Mouse (Mus musculus) layer of hippocampus, adult 11-12 months (tissue): ENCODE measurements at regions not wholly inside any gene's neighbourhood (a gene's known extent, or its start where the extent isn't known, plus 50 kb on each side); places are given as distances from the start of the nearest gene placed in this dataset.

Source experiments
- DNase-seq: peaks from one replicate; pipeline ENCODE4 v3.0.0; 2022; ENCODE audit warnings: low spot score

DNA sequence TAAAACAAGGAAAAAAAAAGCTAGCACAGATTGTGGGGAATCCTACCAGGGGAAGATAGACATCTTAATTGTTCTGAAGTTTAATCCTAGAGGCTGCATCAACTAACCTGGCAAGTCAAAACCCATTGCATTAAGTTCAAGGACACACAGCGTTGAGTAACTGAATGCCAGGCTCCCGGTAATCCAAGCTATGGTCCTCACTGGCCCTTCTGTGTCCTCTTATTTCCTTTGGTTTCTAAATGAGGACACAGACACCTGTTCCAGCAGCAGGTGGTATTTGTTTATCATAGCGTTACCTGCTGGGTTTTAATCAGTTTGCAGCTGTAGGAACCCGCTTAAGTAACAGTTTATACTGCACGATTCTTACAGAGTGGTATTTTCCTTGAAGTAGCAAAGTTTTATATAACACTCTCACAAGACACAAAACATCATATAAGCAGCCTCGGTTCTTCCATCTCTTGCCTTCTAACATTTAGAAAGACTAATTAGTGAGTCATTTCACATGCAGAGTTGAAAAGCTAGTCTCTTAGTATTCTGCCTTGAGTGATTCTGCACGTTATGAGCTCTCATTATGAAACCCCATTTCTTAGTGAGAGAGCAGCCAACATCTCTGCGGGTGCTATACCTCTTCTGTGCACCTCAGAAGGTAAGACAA is 1832.0 kb upstream of the Pcdh7 start:
- peak; percentile 3 for DNase-seq

DNA sequence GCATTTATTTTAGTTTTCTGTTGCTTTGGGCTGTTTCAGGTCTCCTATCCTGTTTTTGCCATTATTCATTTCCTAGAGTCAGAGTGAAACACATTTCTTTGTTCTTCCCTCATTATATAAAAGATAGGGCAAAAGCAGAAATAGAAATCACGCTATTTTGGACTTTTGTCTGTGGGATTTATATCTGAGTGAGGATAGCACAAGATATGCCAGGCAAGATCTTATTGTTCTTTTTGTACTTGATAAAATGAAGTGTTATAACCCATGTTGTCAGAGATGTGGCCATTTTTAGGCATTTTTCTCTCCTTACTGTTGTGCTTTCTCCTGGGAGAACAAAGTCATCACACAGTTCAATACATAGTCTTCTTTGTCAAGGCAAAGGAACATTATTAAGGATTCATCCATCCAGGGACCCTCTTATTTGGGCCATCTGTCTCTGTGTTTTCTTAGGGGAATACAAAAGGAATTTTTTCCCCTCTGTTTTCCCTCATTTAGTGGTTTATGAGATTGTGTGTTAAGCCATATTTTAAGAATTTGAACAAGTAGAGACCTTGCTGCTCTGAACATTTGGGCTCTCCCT is 1825.9 kb upstream of the Pcdh7 start:
- no peak for DNase-seq

DNA sequence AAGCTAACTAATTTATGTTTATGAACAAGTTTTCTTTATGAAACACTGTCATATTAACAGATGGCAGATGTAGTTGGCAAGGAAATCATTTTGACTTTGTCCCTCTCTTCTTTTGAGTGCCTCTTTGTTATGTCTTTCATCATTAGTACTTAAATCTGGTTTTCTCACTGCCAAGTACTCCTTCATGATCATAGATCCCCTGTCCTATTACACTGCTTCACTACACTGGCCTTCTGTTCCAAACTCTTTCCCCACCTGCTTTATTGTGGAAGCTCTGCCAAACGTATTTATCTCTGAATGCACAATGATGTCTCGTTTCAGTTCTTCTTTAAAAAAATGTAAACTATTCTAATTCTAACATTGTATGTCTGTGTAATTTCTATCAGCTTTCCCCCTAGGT is 1776.3 kb upstream of the Pcdh7 start:
- DNase-seq: no peak

DNA sequence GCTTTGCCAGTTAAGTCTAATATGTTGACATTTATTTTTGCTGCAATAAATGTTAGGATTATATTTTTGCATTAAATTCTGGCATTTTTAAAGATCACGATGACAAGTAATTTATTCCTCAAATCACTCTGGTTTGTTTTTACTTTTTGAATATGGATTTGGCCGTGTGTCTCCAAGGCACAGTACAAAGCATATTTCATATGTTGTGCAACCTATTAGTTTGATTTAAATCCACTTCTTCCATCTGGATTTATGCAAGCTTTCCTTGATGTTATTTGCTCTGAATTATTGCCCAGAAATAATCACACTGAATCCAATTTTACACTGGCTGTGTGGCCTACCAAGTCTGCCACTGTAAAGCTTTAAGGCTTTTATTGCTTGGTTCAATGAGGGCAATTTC is 1741.3 kb upstream of the Pcdh7 start:
- no peak for DNase-seq

DNA sequence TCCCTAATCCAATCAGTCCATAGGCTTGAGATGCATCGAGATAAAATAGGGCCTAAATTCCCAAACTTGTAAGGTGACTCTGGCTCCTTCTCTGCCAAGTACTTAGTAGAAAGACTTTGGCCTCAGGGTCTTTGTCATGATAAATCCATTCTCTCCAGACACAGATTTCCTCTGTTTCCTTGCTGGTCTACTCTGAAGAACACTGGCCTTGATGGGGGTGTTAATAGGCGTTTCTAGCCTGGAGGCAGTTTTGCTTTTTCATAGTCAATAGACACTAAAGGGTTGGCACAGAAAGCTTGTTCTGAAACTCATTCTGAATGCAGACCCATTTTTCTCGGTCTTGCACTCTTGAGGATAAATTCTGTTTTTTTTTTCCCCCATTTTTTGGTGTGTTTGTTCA is 1709.9 kb upstream of the Pcdh7 start:
- no peak for DNase-seq

DNA sequence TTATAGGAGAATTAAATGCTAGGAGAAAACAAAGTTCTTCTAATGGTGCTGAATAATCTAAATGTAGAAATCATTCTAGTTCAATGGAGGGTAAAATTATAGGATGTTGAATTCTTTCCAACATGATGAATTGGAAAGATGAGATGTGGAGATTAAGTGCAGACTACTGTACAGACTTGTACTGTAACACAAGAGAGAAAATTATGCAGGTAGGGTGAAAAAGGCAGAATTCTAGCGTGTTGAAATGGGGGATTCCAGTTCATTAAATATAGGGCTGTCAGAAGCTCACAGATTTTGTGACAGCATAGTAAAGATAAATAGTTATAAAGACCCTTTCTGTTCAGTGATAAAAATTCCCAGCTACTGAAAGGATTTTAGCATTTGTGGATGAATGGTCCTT is 1697.3 kb upstream of the Pcdh7 start:
- DNase-seq: no peak
